Mouse (Mus musculus): ENCODE data around the gene C530025M09Rik.

The C530025M09Rik gene

GRCm38 (mm10) chr2:149804599-149805140, 26.3 kb downstream of the C530025M09Rik start:
- DNase-seq (ENCODE audit: low spot score) = no peak

GRCm38 (mm10) chr2:149798613-149799012, 32.4 kb downstream of the C530025M09Rik start:
- no peak for DNase-seq (ENCODE audit: low spot score)
